22 mouse cellular contexts compared by ENCODE assay signal in the genomic region with DNA sequence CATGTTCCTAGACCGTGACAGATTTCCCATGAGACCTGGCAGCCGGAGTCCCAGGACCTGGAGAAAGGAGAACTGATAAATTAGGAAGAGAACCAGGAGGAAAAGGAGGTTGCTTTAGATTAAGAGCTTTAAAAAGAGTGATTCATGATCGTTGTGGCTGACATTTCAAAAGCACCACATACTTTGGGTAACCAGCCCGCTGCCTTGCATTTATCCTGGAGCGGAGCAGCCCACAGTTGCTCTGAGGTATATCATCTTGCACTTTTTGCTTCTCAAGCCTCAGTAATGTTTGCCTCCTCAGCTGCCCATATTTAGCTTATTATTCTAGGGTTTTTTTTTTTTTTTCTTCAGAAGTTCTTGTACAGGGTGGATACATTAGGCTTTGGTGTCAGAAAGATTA. TPM values are rescaled to one million over a fixed set of nuclear protein-coding genes. Genes with fewer than 3 reads are reported as not detected.
DNase-seq lines count a peak whose midpoint lies in the region; ATAC-seq and TF ChIP-seq lines count a peak whose summit lies in the region.
"Had no signal": no experiment of that assay in that cellular context is flagged by ENCODE, and none has a peak within 500 bp of the region (broad histone marks: within the 10 kb centered on the region; RNA-seq: fewer than 3 reads in every experiment).

No protein-coding gene starts in this region.

- H3K79me3 ChIP-seq in C2C12 (ENCODE audit: low read depth) = no peaks in the 10 kb centered on the region

- no peak overlapping the region for H3ac ChIP-seq in C2C12 (ENCODE audit: control insufficient read depth, insufficient read length, low read depth)

- no peaks in the 10 kb centered on the region for H3K27me3 ChIP-seq in kidney, postnatal 0 days (ENCODE audit: insufficient read depth, low read length)
- H3K27me3 ChIP-seq in kidney, embryonic 14.5 days (ENCODE audit: control insufficient read depth, insufficient read depth, low read length) = no peaks in the 10 kb centered on the region
- H3K27me3 ChIP-seq in C2C12 (ENCODE audit: control insufficient read depth, insufficient read depth, insufficient read length) = no peaks in the 10 kb centered on the region
- H3K27me3 ChIP-seq: forebrain, embryonic 15.5 days; heart, embryonic 12.5 days; hindbrain, embryonic 12.5 days; Patski had no signal

- DNase-seq in kidney, postnatal 0 days (ENCODE audit: low spot score) = peak; percentile 58
- DNase-seq in forelimb bud, embryonic 11.5 days (ENCODE audit: low read depth, low spot score) = peak; percentile 24
- no peak for DNase-seq in spleen, adult 18-20 months
- DNase-seq in heart, postnatal 14 days = no peak
- no peak for DNase-seq in left cerebral cortex, adult 18-20 months (ENCODE audit: low spot score in 2 of 2)
- DNase-seq: adrenal gland, postnatal 14 days; B cell, adult 2 months; cerebellum, adult 11-12 months; cerebellum, adult 9-10 months; cerebellum, postnatal 25 days; gastrocnemius, adult 2 months; gastrocnemius, postnatal 25 days; heart, postnatal 36 days had no signal

- peaks cover 12% of the 10 kb centered on the region; the same call in 1 of the 2 replicates for H3K4me1 ChIP-seq in kidney, postnatal 0 days (replicated peaks; ENCODE audit: insufficient read depth, low read length)
- peaks cover 10% of the 10 kb centered on the region for H3K4me1 ChIP-seq in kidney, embryonic 14.5 days (ENCODE audit: control insufficient read depth, insufficient read depth, low read length)
- H3K4me1 ChIP-seq: forebrain, embryonic 15.5 days had no signal

- TF ChIP-seq CTCF in kidney, postnatal 0 days (IDR thresholded peaks at IDR 0.05; ENCODE audit: low read depth) = no peak
- no peak for TF ChIP-seq CTCF in C2C12 (IDR thresholded peaks at IDR 0.05; ENCODE audit: control insufficient read depth, insufficient read depth, insufficient read length)

- no peak overlapping the region for H3K27ac ChIP-seq in kidney, postnatal 0 days
- H3K27ac ChIP-seq in kidney, embryonic 14.5 days (ENCODE audit: low read depth, low read length) = no peak overlapping the region
- H3K27ac ChIP-seq: forebrain, embryonic 15.5 days; gastrocnemius, adult 2 months; hindbrain, embryonic 12.5 days; hindbrain, postnatal 0 days had no signal

- intact Hi-C loops in heart, postnatal 14 days (cut with DNase I) = no loop called here

- H3K79me2 ChIP-seq in C2C12 (ENCODE audit: control insufficient read depth, insufficient read depth) = no peaks in the 10 kb centered on the region

- WGBS in kidney, postnatal 0 days = 23% methylated on average over 5 of the region's 5 CpGs
- 16% methylated on average over 5 of the region's 5 CpGs for WGBS in kidney, embryonic 14.5 days

- no peaks in the 10 kb centered on the region for H3K9me3 ChIP-seq in kidney, postnatal 0 days (replicated peaks; ENCODE audit: low read length)
- no peaks in the 10 kb centered on the region for H3K9me3 ChIP-seq in kidney, embryonic 14.5 days (ENCODE audit: control insufficient read depth, low read length)
- H3K9me3 ChIP-seq: forebrain, embryonic 15.5 days; heart, embryonic 12.5 days; hindbrain, embryonic 12.5 days had no signal

- H3K9ac ChIP-seq in kidney, postnatal 0 days (ENCODE audit: low read depth, low read length) = no peak overlapping the region
- no peak overlapping the region for H3K9ac ChIP-seq in kidney, embryonic 14.5 days (ENCODE audit: low read depth, low read length)
- H3K9ac ChIP-seq: forebrain, embryonic 15.5 days; heart, embryonic 12.5 days; hindbrain, embryonic 12.5 days had no signal

- no peaks in the 10 kb centered on the region for H3K36me3 ChIP-seq in kidney, postnatal 0 days (ENCODE audit: insufficient read depth, low read length)
- no peaks in the 10 kb centered on the region for H3K36me3 ChIP-seq in kidney, embryonic 14.5 days (ENCODE audit: control insufficient read depth, insufficient read depth, low read length)
- no peaks in the 10 kb centered on the region for H3K36me3 ChIP-seq in C2C12 (ENCODE audit: control insufficient read depth, insufficient read depth)
- H3K36me3 ChIP-seq: forebrain, embryonic 15.5 days; heart, embryonic 12.5 days; hindbrain, embryonic 12.5 days had no signal

- H3K4me3 ChIP-seq in kidney, postnatal 0 days (replicated peaks; ENCODE audit: low read depth, low read length) = no peak overlapping the region
- H3K4me3 ChIP-seq in kidney, embryonic 14.5 days (ENCODE audit: low read length) = no peak overlapping the region
- no peak overlapping the region for H3K4me3 ChIP-seq in C2C12 (ENCODE audit: insufficient read depth, poor library complexity, severe bottlenecking)
- H3K4me3 ChIP-seq: forebrain, embryonic 15.5 days; gastrocnemius, adult 2 months; heart, embryonic 12.5 days; hindbrain, embryonic 12.5 days had no signal

- no peak overlapping the region for H3K4me2 ChIP-seq in kidney, postnatal 0 days (ENCODE audit: low read length)
- no peak overlapping the region for H3K4me2 ChIP-seq in kidney, embryonic 14.5 days (replicated peaks; ENCODE audit: low read depth, low read length)
- H3K4me2 ChIP-seq: forebrain, embryonic 15.5 days; heart, embryonic 12.5 days; hindbrain, embryonic 12.5 days had no signal

- no peak for ATAC-seq in kidney, postnatal 0 days (replicated peaks; ENCODE audit: low FRiP score, low read depth)
- ATAC-seq in kidney, embryonic 14.5 days (ENCODE audit: low FRiP score, low TSS enrichment) = no peak
- ATAC-seq: activated CD4-positive, CD25-positive, alpha-beta regulatory T cell, adult 4 months; forebrain, embryonic 15.5 days; hindbrain, postnatal 0 days; Patski had no signal

TF ChIP-seq in C2C12, 6 proteins besides CTCF, POLR2A, EP300 and RAD21:
- TF ChIP-seq FOSL1 (IDR thresholded peaks at IDR 0.05; ENCODE audit: insufficient read depth, low read length, poor library complexity, severe bottlenecking) (no peak), MYOD1 (IDR thresholded peaks at IDR 0.05; ENCODE audit: control insufficient read depth, insufficient read length, low read depth) (peak; percentile 44), MAX (IDR thresholded peaks at IDR 0.05) (peak; percentile 38)

RNA-seq across cellular contexts. Expression of a gene that starts 11.0 kb away (rescaled TPM):
- 10.9 and 11.0 TPM in 2 replicates for polyA plus RNA-seq in kidney, postnatal 0 days (2015; fragmentation: Nextera tagmentation; extraction: Ambion mirVana)
- polyA plus RNA-seq in kidney, embryonic 14.5 days (2014; fragmentation: Nextera tagmentation; extraction: Ambion mirVana) = 4.0 and 7.6 TPM in 2 replicates
- 2.1 TPM for polyA plus RNA-seq in C2C12 (2012; fragmentation: generic; extraction: Trizol)
- total RNA-seq in heart, postnatal 14 days (2021) = 10 to 100 TPM; 13.2 to 14.6 TPM
- 1 to 10 TPM; 7.5 to 7.9 TPM for total RNA-seq in left cerebral cortex, adult 18-20 months (2021)
- total RNA-seq: MEL had no signal

Comparison
In these comparisons a context has a peak if more than half of its experiments do, and no peak if none do; other contexts are left out.
1. DNase-seq: peak in kidney, postnatal 0 days (single experiment) and forelimb bud, embryonic 11.5 days (single experiment); none in spleen, adult 18-20 months (0 of 2), heart, postnatal 14 days (0 of 2) and left cerebral cortex, adult 18-20 months (0 of 2).